In the genomic region with DNA sequence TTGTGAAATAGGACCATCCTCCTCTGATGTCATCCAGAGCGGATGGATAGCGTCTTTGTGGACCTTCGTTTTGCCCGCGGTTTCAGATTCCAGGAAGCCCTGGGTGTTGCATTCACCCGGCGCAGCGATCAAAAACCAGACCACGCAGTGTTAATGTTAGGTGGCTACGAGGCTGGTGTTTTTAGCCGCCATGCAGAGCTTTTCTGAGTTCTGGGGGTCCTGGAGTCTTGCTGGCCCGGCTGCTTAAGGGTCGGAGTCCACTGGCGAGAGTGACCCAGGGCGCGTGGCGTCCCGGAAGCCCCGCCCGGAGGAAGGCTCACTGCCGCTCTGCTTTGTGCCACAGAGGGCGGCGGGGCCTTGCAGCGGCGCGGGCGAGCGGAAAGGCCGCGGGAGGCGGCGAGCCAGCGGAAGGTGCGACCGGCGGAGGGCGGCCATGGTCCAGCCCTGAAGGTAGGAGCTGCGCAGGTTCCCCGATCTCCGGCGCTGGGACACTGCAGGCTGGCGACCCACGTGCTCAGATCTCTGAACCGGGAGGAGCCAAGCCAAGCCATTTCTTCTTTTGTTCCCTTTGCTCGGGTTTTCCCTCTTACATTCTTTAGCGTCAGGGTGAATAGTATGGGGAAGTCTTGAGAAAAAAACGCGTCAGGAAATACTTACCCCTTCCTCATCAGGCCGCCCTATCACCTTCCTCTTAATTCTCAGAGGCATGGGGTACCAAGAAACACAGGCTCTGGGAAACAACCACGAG, we compare ENCODE assay signal across 8 mouse cellular contexts. TPM values are rescaled to one million over a fixed set of nuclear protein-coding genes. Genes with fewer than 3 reads are reported as not detected.
DNase-seq lines count a peak whose midpoint lies in the region; ATAC-seq and TF ChIP-seq lines count a peak whose summit lies in the region.

No protein-coding gene starts in this region.

- TF ChIP-seq CTCF in gastrocnemius, adult 2 months (IDR thresholded peaks at IDR 0.05): peak; percentile 8; the same call in 1 of the 2 replicates

- H3K27ac ChIP-seq in gastrocnemius, adult 2 months: peak overlapping the region; percentile 95
- H3K27ac ChIP-seq in hindbrain, embryonic 16.5 days (ENCODE audit: low read depth, low read length): peak overlapping the region; percentile 91

- 0% methylated on average over 50 of the region's 50 CpGs for WGBS in hindbrain, embryonic 16.5 days

- H3K4me1 ChIP-seq in hindbrain, embryonic 16.5 days (ENCODE audit: control insufficient read depth, insufficient read depth, low read depth, low read length): peaks cover 28% of the 10 kb centered on the region

- intact Hi-C loops in gastrocnemius, adult 2 months (cut with DNase I): no loop called here
- intact Hi-C loops in left cerebral cortex, postnatal 25 days (cut with DNase I): loop anchor here (5.0 kb wide), 1 partner anchor 63 kb away; no protein-coding TSS in a partner anchor

- no peaks in the 10 kb centered on the region for H3K36me3 ChIP-seq in hindbrain, embryonic 16.5 days (ENCODE audit: control insufficient read depth, insufficient read depth, low read length)

- ATAC-seq in hindbrain, embryonic 16.5 days: peak; percentile 70
- ATAC-seq in megakaryocyte-erythroid progenitor cell, adult 5-6 weeks (replicated peaks; ENCODE audit: low FRiP score, low TSS enrichment, poor library complexity, severe bottlenecking): peak; percentile 20

- peak overlapping the region; percentile 74 for H3K9ac ChIP-seq in hindbrain, embryonic 16.5 days (ENCODE audit: low read depth, low read length)

- no peaks in the 10 kb centered on the region for H3K27me3 ChIP-seq in hindbrain, embryonic 16.5 days (replicated peaks; ENCODE audit: control insufficient read depth, insufficient read depth, low read length)

- H3K4me2 ChIP-seq in hindbrain, embryonic 16.5 days (ENCODE audit: low read length): peak overlapping the region; percentile 78

- H3K9me3 ChIP-seq in hindbrain, embryonic 16.5 days (ENCODE audit: control insufficient read depth, low read length): no peaks in the 10 kb centered on the region

- H3K4me3 ChIP-seq in gastrocnemius, adult 2 months: peak overlapping the region; percentile 89
- H3K4me3 ChIP-seq in hindbrain, embryonic 16.5 days (ENCODE audit: low read length): peak overlapping the region; percentile 73

- peak; percentile 74 for DNase-seq in adipocyte (ENCODE audit: low spot score)
- DNase-seq in cerebellum, postnatal 36 days: peak; percentile 71 to 79
- DNase-seq in gastrocnemius, adult 2 months: peak; percentile 85
- peak; percentile 50 to 61 for DNase-seq in left cerebral cortex, postnatal 25 days (ENCODE audit: low spot score in 2 of 2)
- DNase-seq in right cerebral cortex, postnatal 10 days (ENCODE audit: low spot score in 2 of 2): peak; percentile 57 to 62
- peak; percentile 66 to 68 for DNase-seq in urinary bladder, postnatal 36 days (ENCODE audit: low spot score in 2 of 2)

RNA-seq across cellular contexts. Expression of gene Eid3, which starts 6.1 kb away (rescaled TPM):
- total RNA-seq in gastrocnemius, adult 2 months (2021): 1 to 10 TPM in 1 of 2 experiments, under 1 TPM in 1; 0.59 to 2.5 TPM
- polyA plus RNA-seq in hindbrain, embryonic 16.5 days (2015; fragmentation: Nextera tagmentation; extraction: Ambion mirVana): 0.35 TPM in 2 replicates
- 1 to 10 TPM in 1 of 2 experiments, under 1 TPM in 1; 0.66 to 2.4 TPM for total RNA-seq in left cerebral cortex, postnatal 25 days (2021)
- 3.6 and 7.4 TPM in 2 replicates for total RNA-seq in megakaryocyte-erythroid progenitor cell, adult 5-6 weeks (2014; fragmentation: Nextera tagmentation)
- 3.9 TPM in 1 of 2 replicates, not detected in the other for total RNA-seq in megakaryocyte-erythroid progenitor cell, adult 5-6 weeks (2017)

RNA-seq across cellular contexts. Expression of gene Txnrd1, which starts 26.6 kb away (rescaled TPM):
- 10 to 100 TPM; 58.2 to 76.0 TPM for total RNA-seq in gastrocnemius, adult 2 months (2021)
- 87.1 and 104 TPM in 2 replicates for polyA plus RNA-seq in hindbrain, embryonic 16.5 days (2015; fragmentation: Nextera tagmentation; extraction: Ambion mirVana)
- total RNA-seq in left cerebral cortex, postnatal 25 days (2021): 10 to 100 TPM; 43.0 to 43.4 TPM
- total RNA-seq in megakaryocyte-erythroid progenitor cell, adult 5-6 weeks (2014; fragmentation: Nextera tagmentation): 49.0 and 54.4 TPM in 2 replicates
- 88.2 and 94.7 TPM in 2 replicates for total RNA-seq in megakaryocyte-erythroid progenitor cell, adult 5-6 weeks (2017)

Comparison
In these comparisons a context has a peak if more than half of its experiments do, and no peak if none do; other contexts are left out.
1. Peak in every context shown above with its lines: DNase-seq, ATAC-seq, H3K4me3 ChIP-seq and H3K27ac ChIP-seq.